Mouse (Mus musculus) myocyte (in vitro differentiated cells): Measurements from ENCODE around the gene Cbs. TPM values are rescaled to one million over a fixed set of nuclear protein-coding genes. Genes with fewer than 3 reads are reported as not detected.

ENCODE experiments used
- H3K27me3 ChIP-seq: one replicate; pipeline ENCODE4 v1.6.1; 2011; ENCODE audit not compliant: control insufficient read depth, insufficient read depth, insufficient read length
- H3K36me3 ChIP-seq: one replicate; pipeline ENCODE4 v1.6.1; 2011; ENCODE audit not compliant: control insufficient read depth, insufficient read depth
- H3K4me2 ChIP-seq: one replicate; pipeline ENCODE4 v1.6.1; 2011; ENCODE audit warnings: low read depth, control low read depth
- H3K4me3 ChIP-seq: one replicate; pipeline ENCODE4 v1.5.1; 2011; ENCODE audit warnings: mild to moderate bottlenecking, control low read depth, moderate library complexity
- H3K79me2 ChIP-seq: one replicate; pipeline ENCODE4 v1.6.1; 2011; ENCODE audit not compliant: control insufficient read depth, insufficient read depth
- H3ac ChIP-seq: one replicate; pipeline ENCODE4 v1.6.1; 2011; ENCODE audit not compliant: control insufficient read depth, insufficient read length
- CEBPB ChIP-seq: IDR thresholded peaks from 2 replicates; pipeline ENCODE4 v1.6.1; 2011; ENCODE audit warnings: mild to moderate bottlenecking, moderate library complexity; ENCODE audit not compliant: poor library complexity, insufficient read depth, severe bottlenecking
- E2F4 ChIP-seq: IDR thresholded peaks from one replicate; pipeline ENCODE4 v1.6.1; 2011; ENCODE audit warnings: mild to moderate bottlenecking, control low read depth, moderate library complexity; ENCODE audit not compliant: insufficient read depth
- MAX ChIP-seq: IDR thresholded peaks from one replicate; pipeline ENCODE4 v1.6.1; 2011; ENCODE audit warnings: low read depth, mild to moderate bottlenecking, control low read depth
- MYOD1 ChIP-seq, 3 experiments: IDR thresholded peaks; one replicate each; pipeline ENCODE4 v1.6.1; 2011; ENCODE audit warnings: control low read depth in 2 of 3, low read depth in 2 of 3, mild to moderate bottlenecking in 2 of 3, moderate library complexity in 1 of 3; ENCODE audit not compliant: insufficient read length in 2 of 3, control insufficient read depth in 1 of 3
- MYOG ChIP-seq, 3 experiments: IDR thresholded peaks; one replicate each; pipeline ENCODE4 v1.6.1; 2011; ENCODE audit warnings: control low read depth in 2 of 3, low read depth in 2 of 3, mild to moderate bottlenecking in 2 of 3; ENCODE audit not compliant: insufficient read length in 2 of 3, control insufficient read depth in 1 of 3, insufficient read depth in 1 of 3
- POLR2A ChIP-seq: IDR thresholded peaks from one replicate; pipeline ENCODE4 v1.6.1; 2011; ENCODE audit warnings: low read depth, mild to moderate bottlenecking, control low read depth, moderate library complexity; ENCODE audit not compliant: insufficient read length
- POLR2AphosphoS2 ChIP-seq: IDR thresholded peaks from one replicate; pipeline ENCODE4 v1.6.1; 2011; ENCODE audit warnings: low read depth, control low read depth; ENCODE audit not compliant: insufficient read length
- REST ChIP-seq: IDR thresholded peaks from one replicate; pipeline ENCODE4 v1.6.1; 2011; ENCODE audit warnings: mild to moderate bottlenecking, control low read depth, moderate library complexity; ENCODE audit not compliant: insufficient read depth, insufficient read length
- SRF ChIP-seq: IDR thresholded peaks from one replicate; pipeline ENCODE4 v1.6.1; 2011; ENCODE audit warnings: low read depth; ENCODE audit not compliant: control insufficient read depth, insufficient read length
- TCF12 ChIP-seq: IDR thresholded peaks from one replicate; pipeline ENCODE4 v1.6.1; 2011; ENCODE audit warnings: mild to moderate bottlenecking, control low read depth; ENCODE audit not compliant: poor library complexity, insufficient read depth, severe bottlenecking
- TCF3 ChIP-seq: IDR thresholded peaks from one replicate; pipeline ENCODE4 v1.6.1; 2011; ENCODE audit warnings: low read depth, control low read depth; ENCODE audit not compliant: insufficient read length
- USF1 ChIP-seq: IDR thresholded peaks from one replicate; pipeline ENCODE4 v1.6.1; 2011; ENCODE audit warnings: low read depth, mild to moderate bottlenecking, control low read depth, moderate library complexity
- polyA plus RNA-seq: library from polyadenylated mRNA; unstranded; fragments of >200 nt; fragmentation: generic; extraction: Trizol; gene quantifications from one replicate; pipeline ENCODE4 v1.2.1, GENCODE M21; 2012; ENCODE audit warnings: missing spikeins

Cbs gene
- polyA plus RNA-seq, 1 experiment, result 0.06 TPM

DNA sequence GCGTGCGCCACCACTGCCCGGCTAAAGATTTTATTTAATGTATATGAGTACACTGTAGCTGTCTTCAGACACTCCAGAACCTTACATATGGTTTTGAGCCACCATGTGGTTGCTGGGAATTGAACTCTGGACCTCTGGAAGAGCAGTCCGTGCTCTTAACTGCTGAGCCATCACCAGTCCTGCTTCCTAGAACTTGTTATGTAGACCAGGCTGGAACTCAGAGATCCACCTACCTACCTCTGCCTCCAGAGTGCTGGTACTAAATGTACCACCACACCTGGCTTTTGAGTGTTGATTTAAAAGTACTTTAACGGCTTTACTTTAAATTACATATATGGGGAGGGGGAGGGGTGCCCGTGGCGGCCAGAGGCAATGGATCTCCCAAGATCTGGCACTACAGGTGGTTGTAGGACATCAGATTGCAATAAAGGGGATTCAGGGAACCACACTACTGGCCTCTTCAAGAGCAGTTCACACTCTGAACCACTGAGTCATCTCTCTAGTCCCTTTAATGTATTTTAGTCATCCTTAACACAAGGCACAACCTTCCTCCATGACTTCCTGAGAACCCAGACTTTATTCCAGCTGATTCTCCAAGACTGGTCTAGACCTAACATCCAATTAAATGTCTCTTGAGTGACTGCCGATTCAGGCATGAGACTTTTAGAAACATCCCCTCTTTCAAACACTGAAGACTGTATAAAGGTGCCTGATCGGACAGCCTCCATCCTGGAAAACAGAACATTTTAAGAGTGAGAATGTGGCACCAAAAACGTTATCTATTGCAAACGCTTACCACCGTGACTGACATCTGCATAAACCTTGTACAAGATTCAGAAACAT, 20.3 kb upstream of the Cbs start:
- H3K4me3 ChIP-seq, result peak overlapping the region; percentile 80
- TF ChIP-seq TCF12 (no peak), POLR2A (no peak), TCF3 (no peak), SRF (no peak), USF1 (no peak), MYOG (IDR thresholded peaks at IDR 0.05; ENCODE audit: control insufficient read depth in 1 of 3, insufficient read depth in 1 of 3, insufficient read length in 2 of 3, low read depth in 2 of 3) (no peak), MAX (no peak), CEBPB (no peak), POLR2AphosphoS2 (no peak), REST (no peak), MYOD1 (IDR thresholded peaks at IDR 0.05; ENCODE audit: control insufficient read depth in 1 of 3, insufficient read length in 2 of 3, low read depth in 2 of 3) (no peak), E2F4 (no peak)
- H3K79me2 ChIP-seq, result peaks cover 60% of the 10 kb centered on the region
- peak overlapping the region; percentile 98 for H3ac ChIP-seq
- H3K36me3 ChIP-seq, result peaks cover 25% of the 10 kb centered on the region
- H3K27me3 ChIP-seq, result no peaks in the 10 kb centered on the region
- H3K4me2 ChIP-seq, result peak overlapping the region; percentile 89

DNA sequence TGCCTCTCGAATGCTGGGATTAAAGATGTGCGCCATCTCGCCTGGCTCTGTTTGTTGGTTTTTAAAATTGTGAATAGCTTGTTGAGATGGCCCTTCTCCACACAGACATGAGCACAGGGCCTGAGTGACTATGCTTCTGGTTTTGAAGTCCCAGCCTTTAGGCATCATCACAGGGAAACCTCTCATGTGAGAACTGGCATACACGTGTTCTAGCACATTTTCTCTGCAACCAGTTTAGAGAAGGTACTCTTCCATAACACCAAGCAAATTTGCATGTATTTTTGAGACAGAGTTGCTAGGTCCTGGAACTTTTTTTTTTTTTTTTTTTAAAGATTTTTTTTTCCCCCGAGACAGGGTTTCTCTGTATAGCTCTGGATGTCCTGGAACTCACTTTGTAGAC, 19.6 kb upstream of the Cbs start:
- Histone ChIP-seq H3K4me2 (peak overlapping the region; percentile 89), H3K36me3 (peaks cover 32% of the 10 kb centered on the region), H3K4me3 (peak overlapping the region; percentile 80), H3K27me3 (no peaks in the 10 kb centered on the region), H3ac (no peak overlapping the region), H3K79me2 (peaks cover 62% of the 10 kb centered on the region)
- TF ChIP-seq MYOG (IDR thresholded peaks at IDR 0.05; ENCODE audit: control insufficient read depth in 1 of 3, insufficient read depth in 1 of 3, insufficient read length in 2 of 3, low read depth in 2 of 3) (no peak), CEBPB (no peak), POLR2A (no peak), REST (no peak), TCF3 (no peak)

DNA sequence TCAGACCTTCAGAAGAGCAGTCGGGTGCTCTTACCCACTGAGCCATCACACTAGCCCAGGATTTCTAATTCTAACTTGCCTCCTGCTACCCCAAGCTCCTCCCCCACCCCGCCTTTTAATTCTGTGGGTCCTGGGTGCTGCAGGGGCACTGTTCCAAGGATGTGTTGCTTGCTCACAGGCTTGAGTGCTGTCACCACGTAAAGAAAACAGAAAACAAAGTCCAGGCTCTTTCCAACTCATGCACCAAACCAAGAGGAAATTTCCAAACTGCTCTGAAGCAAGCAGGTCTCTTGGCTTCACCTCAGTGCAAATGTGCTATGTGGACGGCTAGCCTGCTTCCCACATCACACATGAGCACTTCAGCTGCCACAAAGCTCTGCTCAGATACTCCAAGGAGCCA, 18.3 kb upstream of the Cbs start:
- peaks cover 64% of the 10 kb centered on the region for H3K79me2 ChIP-seq
- no peak overlapping the region for H3K4me3 ChIP-seq
- no peaks in the 10 kb centered on the region for H3K27me3 ChIP-seq
- H3K36me3 ChIP-seq, result peaks cover 42% of the 10 kb centered on the region
- no peak overlapping the region for H3ac ChIP-seq
- H3K4me2 ChIP-seq, result no peak overlapping the region
- TF ChIP-seq MYOD1 (IDR thresholded peaks at IDR 0.05; ENCODE audit: control insufficient read depth in 1 of 3, insufficient read length in 2 of 3, low read depth in 2 of 3) (no peak), REST (no peak), POLR2A (no peak), E2F4 (no peak), TCF3 (no peak), TCF12 (no peak), SRF (no peak), MAX (no peak), POLR2AphosphoS2 (no peak), USF1 (no peak), MYOG (IDR thresholded peaks at IDR 0.05; ENCODE audit: control insufficient read depth in 1 of 3, insufficient read depth in 1 of 3, insufficient read length in 2 of 3, low read depth in 2 of 3) (no peak), CEBPB (no peak)

DNA sequence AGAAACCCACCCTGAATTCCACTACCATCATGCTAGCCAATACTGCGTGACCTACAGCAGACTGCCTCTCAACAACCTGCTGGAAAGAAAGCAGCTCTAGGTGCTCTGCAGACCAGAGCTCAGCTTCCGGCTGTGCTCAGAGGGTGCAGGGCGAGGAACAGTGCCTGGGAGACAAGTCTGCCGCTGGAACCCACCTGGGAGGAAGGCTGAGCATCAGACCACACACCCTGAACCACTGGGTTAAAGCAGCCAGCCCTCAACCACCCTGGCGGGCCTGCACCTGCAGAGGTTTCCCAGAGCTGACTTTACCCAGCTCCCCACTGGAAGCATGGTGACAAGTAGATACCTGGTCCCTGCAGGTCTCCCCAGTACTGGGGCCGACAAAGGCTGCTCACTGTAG, 16.2 kb upstream of the Cbs start:
- no peak overlapping the region for H3K4me2 ChIP-seq
- H3ac ChIP-seq, result no peak overlapping the region
- no peak for TF ChIP-seq TCF3
- TF ChIP-seq USF1, result no peak
- TF ChIP-seq POLR2A, result no peak
- no peak for TF ChIP-seq POLR2AphosphoS2
- no peak for TF ChIP-seq MYOD1 (IDR thresholded peaks at IDR 0.05; ENCODE audit: control insufficient read depth in 1 of 3, insufficient read length in 2 of 3, low read depth in 2 of 3)
- TF ChIP-seq MYOG (IDR thresholded peaks at IDR 0.05; ENCODE audit: control insufficient read depth in 1 of 3, insufficient read depth in 1 of 3, insufficient read length in 2 of 3, low read depth in 2 of 3), result no peak
- no peak for TF ChIP-seq SRF
- TF ChIP-seq CEBPB, result no peak
- no peak for TF ChIP-seq E2F4
- TF ChIP-seq TCF12, result no peak
- TF ChIP-seq MAX, result no peak
- no peak for TF ChIP-seq REST
- peaks cover 52% of the 10 kb centered on the region for H3K36me3 ChIP-seq
- H3K4me3 ChIP-seq, result no peak overlapping the region
- H3K79me2 ChIP-seq, result peaks cover 62% of the 10 kb centered on the region
- H3K27me3 ChIP-seq, result no peaks in the 10 kb centered on the region

DNA sequence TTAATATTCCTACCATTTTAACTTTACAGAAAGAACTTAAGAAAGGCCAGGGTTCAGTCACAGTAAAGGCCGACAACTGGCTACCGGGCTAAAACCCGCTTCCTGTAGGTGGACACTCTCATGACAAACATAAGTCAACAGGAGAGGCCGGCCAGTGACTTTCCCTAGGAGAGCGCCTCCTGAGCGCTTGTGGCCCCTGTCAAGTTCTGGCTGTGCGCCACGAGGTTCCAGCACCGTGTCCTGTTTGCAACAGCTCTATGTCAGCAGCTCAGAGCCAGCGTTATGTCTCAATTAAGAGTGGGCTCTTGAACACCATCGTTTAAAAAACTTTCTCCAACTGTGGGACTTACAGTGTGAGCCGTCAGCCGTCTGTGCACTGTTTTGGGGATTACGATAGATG, 15.1 kb upstream of the Cbs start:
- Histone ChIP-seq H3K36me3 (peaks cover 57% of the 10 kb centered on the region), H3K27me3 (no peaks in the 10 kb centered on the region), H3K4me3 (no peak overlapping the region), H3ac (no peak overlapping the region), H3K4me2 (no peak overlapping the region), H3K79me2 (peaks cover 51% of the 10 kb centered on the region)
- no peak for TF ChIP-seq TCF12
- no peak for TF ChIP-seq SRF
- no peak for TF ChIP-seq USF1
- no peak for TF ChIP-seq POLR2AphosphoS2
- TF ChIP-seq E2F4, result no peak
- no peak for TF ChIP-seq POLR2A
- no peak for TF ChIP-seq CEBPB
